Mouse (Mus musculus): ENCODE measurements around the gene Nrbp1.

The Nrbp1 gene

DNA sequence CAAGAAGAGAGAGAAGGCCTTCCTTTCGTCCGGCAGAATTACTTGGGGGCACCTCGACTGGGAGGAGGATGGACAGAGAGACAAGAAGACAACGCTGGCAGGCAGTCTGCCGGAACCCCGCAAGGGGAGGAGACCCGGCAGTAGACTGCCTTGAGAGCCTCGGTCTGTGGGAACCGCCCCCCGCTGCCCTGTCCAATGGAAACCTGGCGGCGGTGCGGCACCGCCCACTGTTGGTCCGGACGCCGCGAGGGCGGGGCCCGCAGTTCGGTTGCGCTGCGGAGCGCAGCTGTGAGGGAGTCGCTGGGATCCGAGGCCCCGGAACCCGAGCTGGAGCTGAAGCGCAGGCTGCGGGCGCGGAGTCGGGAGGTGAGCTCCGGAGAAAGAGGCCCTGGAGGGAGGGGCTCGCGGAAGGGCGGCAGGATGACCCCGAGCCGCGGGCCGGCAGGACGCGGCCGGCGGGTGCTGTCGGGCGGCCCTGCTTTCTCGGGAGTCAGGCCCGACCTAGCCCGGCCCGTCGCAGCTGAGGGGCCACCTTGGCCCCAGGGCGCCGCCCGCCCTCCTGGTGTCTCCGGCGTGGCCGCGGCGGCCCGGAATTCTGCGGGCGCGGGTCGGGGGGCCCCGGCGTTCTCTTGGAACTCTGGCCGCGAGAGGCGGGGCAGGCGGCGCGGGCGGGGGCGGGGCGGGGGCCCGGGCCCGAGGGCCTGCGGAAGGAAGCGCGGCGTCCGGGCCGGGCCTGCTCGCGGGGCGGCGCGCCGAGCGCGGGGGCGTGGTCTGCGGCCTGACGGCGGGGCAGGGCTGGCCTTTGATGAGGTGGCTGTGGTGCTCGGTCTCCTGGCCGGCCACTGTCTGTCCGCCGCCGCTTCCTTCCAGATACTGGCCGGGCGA lies at the start of gene Nrbp1, which contains the start of gene Gm9970:
Nrbp1 (plus strand) TSS at position 228 of the 885 bp plus-strand sequence.
Gm9970 (minus strand) TSS at position 596 of the 885 bp plus-strand sequence.
- DNase-seq (ENCODE audit: low spot score in 2 of 2): peak; percentile 93 to 95

DNA sequence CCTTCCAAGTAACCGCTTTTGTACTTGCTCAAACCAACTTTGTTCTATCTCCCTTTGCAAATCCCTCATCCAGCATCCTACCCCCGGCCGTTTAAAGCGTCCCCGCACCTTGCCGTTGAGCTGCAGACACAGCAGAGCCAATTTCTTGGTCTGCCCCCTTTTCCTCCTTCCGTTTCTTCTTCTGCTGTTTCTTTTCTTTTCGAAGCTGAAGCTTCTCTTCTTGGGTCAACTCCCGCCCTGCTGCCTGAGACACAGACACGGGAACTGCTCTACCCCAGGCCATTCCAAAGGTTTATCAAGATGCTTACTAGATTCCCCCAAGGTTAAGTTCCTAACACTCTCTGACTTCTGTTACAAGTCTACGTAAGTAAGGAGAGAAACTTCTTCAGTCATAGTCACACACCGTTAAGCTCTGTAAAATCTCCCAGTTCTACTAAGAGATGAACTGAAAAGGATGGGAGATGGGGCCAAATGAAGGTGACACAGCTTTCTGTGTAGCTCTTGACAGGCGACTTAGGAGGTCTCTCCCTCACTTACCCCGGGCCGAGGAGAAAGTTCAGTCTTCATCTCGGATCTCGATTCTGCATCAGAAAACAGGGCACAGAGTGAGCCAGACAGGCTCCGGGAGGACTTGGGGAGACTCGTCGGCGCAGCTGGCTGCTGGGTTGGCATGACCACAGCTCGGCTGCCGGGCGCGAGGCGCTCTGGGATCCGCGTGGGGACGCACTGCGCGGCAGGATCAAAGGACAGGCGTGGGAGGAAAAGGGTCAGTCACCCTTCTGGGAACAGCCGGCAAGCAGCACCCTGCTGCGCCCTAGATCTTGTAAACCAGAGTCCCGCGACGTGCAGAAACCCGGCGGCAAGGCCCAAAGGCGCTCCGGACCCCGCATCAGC lies 48.4 kb upstream of the Nrbp1 start:
- no peak for DNase-seq (ENCODE audit: low spot score in 2 of 2)

DNA sequence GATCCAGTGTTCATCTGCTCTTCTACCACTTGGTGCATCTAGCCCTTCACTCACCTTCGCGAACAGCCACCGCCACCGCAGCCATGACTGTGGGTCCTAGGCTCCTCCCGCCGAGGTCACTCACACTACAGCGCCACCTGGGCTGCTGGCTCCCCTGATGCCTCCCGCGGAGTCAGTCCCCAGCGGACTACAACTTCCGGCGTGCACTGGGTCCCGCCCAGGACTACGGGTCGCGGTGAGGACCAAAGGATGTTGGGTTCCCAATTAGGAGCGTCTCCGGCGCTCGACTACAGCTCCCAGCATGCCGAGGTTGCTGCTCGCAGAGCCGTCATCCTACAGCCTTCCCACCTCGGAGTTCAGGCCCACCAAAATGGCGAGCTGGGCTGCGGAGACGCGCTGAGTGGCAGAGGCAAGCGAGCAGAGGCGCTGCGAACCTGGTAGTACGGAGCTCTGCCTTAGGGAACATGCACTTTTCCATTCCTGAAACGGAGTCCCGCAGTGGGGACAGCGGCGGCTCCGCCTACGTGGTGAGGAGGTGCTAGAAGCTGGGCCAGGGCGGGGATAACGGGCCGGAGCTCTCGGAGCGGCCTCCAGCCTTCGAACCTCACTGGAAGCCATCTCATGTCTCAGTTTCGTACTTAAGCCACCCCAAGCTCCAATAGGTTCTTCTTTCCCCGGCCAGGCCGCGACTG lies 47.6 kb upstream of the Nrbp1 start, which contains the start of the genes Snx17 and Eif2b4:
Snx17 (plus strand) TSS at position 289 of the 692 bp plus-strand sequence.
Eif2b4 (minus strand) TSS at position 492 of the 692 bp plus-strand sequence.
- DNase-seq (ENCODE audit: low spot score in 2 of 2): peak; percentile 98 to 99

DNA sequence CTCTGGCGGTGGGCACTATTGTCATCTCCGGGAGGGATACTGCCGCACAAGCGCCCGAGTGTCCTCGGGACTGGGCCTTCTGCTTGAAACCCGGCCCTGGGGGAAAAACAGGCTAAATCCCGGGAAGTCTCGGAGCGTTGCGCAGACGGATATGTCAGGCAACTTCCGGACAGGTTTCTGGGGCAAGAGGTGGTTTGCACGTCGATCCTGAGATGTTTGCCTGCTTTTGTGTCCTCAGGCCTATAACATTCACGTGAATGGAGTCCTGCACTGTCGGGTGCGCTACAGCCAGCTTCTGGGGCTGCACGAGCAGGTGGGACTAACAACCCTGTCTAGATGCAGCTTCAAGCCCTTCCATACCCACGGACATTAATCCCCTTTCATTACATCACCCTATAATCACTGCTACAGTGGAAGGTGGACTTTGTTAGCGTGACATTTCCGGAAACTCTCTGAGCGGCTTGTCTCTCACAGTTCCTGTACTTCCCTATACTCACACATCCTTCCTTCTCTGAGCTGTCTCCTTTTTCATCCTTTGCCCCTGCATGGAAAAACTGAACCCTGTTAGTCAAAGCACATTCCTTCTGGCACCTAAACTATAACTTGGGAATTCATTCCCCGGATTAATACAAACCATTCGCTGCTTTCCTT lies 46.9 kb upstream of the Nrbp1 start:
- DNase-seq (ENCODE audit: low spot score in 2 of 2): peak in 1 of 2 experiments; percentile 20

DNA sequence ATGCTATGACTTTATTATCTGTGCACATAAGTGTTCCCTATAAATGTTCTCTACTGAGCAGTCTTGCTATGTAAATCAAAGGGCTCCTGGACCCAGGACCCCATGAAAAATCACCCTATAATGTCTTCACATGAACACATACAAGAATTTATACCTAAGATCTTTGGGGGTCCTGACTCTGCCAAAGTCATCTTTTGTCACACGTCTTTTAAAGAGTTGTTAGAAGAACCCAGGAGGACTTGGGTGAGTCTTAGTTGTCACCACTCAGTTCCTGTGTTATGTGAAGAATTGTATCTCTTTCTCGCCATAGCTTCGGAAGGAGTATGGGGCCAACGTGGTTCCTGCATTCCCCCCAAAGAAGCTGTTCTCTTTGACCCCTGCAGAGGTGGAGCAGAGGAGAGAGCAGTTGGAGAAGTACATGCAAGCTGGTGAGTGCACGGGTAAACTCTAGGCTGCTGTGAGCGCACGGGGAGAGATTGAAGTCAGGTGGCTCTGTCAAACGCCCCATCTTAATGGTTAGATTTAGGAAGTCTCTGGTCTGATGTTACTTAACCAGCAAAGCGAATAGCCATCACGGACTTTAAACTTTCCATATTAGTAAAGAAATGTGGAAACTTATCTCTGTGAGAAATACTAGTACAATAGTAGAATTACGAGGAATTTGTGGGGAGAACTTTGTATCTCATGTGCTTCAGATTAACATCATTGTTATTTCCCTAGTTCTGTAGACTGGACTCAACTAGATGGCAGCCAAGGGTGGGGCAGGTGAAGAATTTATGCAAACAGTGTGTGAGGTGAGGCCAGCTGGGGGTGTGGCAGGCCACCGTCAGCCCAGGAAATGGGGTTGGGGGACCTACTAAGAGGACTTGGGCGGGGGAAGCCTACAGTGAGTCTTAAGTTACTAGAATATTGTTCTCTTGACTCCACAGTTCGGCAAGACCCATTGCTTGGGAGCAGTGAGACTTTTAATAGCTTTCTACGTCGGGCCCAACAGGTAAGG lies 45.9 kb upstream of the Nrbp1 start:
- no peak for DNase-seq (ENCODE audit: low spot score in 2 of 2)

DNA sequence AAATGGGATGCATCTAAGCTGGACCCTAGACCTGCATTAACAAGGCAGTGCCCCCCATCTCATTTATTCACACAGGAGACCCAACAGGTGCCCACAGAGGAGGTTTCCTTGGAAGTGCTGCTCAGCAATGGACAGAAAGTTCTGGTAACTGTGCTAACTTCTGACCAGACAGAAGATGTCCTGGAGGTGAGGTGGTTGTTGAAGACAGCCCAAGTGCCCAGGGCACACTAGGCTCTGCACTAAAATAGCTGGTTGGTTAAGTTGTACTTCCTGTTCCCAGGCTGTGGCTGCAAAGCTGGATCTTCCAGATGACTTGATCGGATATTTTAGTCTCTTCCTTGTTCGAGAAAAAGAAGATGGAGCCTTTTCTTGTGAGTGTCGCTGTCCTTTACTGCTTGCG lies 45.0 kb upstream of the Nrbp1 start:
- DNase-seq (ENCODE audit: low spot score in 2 of 2): no peak

DNA sequence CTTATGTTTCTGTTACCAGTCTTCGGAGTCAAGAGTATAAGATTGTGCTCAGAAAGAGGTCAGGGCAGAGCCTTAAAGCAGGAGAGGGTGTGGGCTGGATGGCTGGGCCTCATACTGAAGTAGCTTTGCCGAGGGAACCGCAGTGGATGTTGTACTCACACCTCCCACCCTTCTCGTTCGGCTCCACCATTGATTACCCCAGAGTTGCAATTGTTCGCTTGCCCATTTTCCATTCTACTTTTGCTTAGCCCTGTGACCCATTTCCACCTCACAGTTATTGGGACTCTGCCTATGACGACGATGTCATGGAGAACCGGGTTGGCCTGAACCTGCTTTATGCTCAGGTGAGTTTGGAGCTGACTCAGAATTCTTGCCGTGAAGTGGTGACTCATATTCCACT lies 44.5 kb upstream of the Nrbp1 start:
- DNase-seq (ENCODE audit: low spot score in 2 of 2): no peak

DNA sequence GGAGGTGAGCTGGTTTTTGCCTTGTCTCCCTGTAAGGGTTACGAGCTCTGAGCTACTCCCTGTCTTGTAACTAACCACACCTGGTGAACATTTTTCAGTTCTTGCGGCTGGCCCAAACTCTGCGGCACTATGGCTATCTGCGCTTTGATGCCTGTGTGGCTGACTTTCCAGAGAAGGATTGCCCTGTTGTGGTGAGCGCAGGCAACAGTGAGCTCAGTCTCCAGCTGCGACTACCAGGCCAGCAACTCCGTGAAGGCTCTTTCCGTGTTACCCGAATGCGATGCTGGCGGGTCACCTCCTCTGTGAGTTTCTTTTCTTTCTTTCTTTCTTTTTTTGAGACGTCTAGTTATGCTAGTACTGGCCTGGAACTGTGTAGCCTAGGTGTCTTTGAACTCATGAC lies 43.6 kb upstream of the Nrbp1 start:
- DNase-seq (ENCODE audit: low spot score in 2 of 2): no peak

DNA sequence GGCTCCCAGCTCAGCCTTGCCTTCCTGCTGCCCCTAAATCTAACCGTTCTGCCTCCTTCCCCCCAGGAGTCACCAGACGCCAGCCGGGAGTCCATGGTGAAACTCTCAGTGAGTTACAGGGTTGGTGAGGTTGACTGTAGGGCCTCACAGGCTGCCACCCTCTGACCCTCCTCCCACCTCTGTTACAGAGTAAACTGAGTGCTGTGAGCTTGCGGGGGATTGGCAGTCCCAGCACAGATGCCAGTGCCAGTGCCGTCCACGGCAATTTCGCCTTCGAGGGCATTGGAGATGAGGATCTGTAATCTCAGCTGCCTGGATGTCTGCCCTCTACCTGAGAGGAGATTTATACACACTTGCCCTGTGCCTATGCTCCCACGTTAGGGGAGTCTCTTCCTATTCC lies 42.5 kb upstream of the Nrbp1 start:
- no peak for DNase-seq (ENCODE audit: low spot score in 2 of 2)

DNA sequence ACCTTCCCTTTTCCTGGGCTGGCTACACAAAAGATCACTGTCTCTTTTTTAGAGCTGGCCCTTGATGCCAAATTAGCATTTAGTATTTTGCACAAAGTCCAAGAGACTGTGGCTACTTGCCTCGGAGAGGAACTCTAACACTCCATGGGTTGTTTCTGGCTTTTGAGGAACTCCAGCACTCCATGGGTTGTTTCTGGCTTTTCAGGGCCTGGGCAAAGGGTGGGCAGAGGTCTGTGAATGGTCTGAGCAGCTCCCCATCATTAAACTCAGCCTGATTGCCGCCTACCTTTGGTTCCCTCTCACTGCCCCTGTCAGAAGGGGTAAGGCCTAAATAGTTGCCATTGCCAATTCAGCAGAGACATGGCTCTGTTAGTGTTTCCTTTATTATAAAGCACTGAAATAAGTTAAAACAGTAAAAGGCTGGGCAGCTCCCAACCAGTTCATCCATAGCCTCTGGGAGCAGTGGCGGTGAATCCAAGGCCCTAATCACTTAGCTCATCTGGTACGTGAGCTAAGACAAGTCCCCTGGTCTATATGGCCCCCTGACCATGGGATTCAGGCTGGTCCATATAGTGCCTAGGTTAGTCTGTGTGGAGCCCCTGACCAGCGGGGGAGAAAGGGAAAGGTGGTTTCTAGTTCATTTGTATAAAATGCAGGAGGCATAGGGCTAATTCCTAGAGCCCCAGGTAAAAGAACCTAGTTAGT lies 41.9 kb upstream of the Nrbp1 start:
- no peak for DNase-seq (ENCODE audit: low spot score in 2 of 2)

DNA sequence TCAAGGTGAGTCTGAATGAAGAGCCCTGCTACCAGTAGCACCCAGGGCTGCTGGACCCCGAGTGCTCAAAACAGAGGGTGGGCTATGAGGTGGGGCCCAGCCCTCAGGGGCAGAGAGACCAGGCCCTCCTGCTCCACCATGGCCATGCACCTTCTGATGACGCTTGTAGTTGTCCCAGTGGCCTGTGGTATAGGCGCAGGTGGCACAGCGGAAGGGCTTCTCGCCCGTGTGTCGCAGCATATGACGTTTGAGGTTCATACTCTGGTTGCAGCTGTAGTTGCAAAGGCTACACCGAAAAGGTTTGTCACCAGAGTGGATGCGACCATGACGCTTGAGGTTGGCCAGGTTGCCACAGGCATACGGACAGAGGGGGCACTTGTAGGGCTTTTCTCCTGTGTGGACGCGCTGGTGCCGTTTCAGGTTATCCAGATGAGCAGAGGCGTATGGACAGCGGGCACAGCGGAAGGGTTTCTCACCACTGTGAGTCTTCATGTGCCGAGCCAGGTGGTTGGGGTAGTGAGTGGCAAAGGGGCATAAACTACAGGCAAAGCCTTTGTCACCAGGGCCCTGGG lies 41.3 kb upstream of the Nrbp1 start:
- DNase-seq (ENCODE audit: low spot score in 2 of 2): no peak

DNA sequence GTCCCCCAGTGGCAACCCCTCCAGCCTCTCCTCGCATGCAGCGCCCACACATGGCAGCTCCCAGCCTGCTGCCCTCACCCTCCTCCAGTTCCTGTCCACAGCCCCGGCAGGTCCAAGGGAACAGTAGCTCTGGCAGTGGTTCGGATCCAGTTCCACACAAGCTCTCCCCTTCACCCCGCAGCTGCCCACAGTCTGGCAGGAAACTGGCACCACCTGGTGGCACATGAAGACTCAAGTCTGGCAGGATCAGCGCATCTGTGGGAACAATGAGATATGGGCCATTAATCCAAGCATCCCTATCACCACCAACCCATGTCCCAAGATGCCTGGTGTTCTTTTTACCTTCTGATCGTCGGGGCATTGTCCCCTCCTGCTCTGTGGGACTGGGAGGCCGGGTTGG lies 40.8 kb upstream of the Nrbp1 start:
- no peak for DNase-seq (ENCODE audit: low spot score in 2 of 2)

DNA sequence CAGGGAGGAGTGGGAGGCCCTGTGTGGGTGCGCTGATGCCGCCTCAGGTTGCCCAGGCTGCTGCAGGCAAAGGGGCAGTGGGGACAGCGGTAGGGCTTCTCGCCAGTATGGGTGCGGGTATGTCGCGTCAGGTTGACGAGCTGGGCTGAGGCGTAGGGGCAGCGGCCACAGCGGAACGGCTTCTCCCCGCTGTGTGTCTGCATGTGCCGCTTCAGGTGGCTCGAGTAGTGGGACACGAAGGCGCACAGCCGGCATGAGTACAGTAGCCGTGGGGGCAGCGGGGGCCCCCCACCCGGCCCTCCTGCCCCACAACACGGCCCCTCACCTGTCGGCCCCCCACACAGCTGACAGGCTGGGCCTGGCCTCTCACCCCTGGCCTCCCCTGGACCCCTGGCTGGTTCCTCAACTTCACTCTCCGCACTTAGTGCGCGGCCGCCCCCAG lies 40.3 kb upstream of the Nrbp1 start:
- peak in 1 of 2 experiments; percentile 45 for DNase-seq (ENCODE audit: low spot score in 2 of 2)

DNA sequence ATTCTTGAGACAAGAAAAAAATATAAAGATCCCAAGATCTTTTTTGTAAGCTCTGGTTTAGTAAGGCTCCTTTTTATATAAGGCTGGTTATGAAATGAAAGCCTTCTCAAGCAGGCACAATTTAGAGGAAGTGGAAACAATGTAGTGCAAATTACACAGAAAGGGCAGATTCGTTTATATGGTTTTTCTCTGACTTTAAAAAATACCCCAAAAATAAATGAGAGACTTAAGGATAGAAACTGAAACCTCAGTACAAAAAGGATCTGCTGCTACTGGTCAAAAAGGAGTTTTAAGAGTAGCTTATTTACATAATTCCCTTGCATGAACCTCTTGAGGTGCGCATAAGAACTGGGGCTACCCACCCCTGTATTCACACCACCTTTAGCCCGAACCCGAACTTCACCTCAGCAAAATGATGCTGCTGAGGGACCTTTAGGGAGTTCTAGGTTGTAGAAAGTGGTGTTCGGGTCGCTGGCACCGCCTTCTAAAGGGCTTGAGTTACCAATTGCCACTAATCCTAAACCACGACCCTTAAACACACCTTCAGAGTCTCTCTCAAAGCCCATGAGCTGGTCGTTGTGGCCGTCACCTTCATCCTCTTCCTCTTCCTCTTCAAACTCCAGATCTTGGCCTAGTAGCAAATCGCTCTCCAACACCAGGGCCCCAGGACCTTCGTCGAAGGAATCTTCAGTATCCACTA lies 39.5 kb upstream of the Nrbp1 start:
- DNase-seq (ENCODE audit: low spot score in 2 of 2): no peak

DNA sequence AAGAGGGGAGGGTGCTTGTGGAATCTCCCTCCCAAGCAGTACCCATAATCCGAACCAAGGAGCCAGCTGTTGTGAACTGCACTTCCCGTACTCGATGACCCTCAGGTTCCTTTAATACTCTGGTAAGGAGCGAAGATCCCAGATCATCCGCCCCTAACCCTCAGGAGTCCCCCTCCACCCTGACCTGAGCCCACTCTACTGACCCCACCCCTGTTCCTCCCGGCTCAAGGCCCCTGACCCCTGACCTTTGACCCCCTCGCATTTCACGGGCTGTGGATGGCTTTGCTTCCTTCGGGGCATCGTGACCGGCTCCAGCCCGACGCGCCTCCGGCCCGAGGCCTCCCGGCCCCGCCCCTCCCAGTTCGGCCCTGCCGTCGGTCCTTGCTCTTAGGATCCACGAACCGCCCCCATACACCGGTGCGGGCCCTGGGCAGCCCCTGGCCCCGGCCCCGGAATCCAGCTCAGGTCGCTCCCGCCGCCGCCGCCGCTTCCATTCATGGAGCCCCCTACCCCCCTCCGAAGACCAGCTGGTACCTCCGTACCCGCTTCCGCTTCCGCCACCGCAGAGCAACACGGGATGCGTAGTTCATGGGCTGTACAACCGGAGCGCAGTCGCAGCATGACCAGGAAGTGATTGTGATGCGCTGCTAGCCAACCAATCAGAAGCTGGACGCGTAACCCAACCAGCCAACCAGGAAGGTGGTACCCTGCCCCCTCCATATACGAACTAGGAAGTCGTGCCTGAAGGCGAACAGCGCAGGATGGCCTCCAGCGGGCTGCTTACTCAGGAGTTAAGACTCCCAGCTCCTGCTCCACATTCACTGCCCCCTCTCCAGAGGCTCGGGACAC lies 38.7 kb upstream of the Nrbp1 start, which contains the start of gene Zfp513:
Zfp513 (minus strand) TSS at position 562 of the 849 bp plus-strand sequence.
- peak; percentile 96 to 99 for DNase-seq (ENCODE audit: low spot score in 2 of 2)

DNA sequence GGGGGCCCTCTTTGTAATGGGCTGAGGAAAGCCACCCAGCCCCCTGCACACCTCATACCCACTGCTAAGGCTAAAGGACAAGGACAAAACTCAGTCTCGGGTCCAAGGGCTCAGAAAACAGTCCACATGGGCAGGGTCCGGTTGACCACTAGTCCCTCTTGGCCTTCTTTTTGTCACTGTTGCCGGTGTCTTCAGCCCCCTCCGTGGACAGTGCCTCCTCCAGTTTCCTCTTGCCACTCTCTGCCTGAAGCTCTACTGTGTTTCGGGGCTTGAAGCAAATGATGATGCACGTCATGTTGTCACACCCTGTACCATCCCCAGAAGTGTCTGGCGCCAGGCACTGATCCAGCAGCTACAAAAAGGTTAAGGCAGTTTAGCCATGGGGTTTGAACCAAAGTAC lies 37.7 kb upstream of the Nrbp1 start:
- no peak for DNase-seq (ENCODE audit: low spot score in 2 of 2)

DNA sequence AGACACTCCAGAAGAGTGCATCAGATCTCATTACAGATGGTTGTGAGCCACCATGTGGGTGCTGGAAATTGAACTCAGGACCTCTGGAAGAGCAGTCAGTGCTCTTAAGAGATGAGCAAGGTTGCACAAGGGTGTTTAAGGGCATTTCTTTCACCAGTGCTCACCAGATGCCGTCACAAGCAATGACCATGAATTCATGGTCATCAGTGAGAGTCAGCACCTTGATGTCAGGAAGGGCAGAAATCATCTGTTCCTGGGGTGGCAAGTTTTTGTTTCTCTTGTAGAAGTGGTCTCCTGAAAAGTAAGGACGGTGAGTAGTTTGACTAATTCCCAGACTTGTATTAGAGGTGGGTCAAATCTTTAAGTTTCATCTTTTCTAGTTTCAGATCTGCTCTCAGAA lies 36.8 kb upstream of the Nrbp1 start:
- DNase-seq (ENCODE audit: low spot score in 2 of 2): no peak
